Mouse (Mus musculus): Measurements from ENCODE around the gene Gm10097.

- TF ChIP-seq CTCF (IDR thresholded peaks at IDR 0.05; ENCODE audit: extremely low read depth, insufficient read depth, low read length): no peak
- TF ChIP-seq POLR2A (IDR thresholded peaks at IDR 0.05; ENCODE audit: extremely low read depth, insufficient read depth, low read length): no peak
These were observed 11.3 kb upstream of the Gm10097 start for GRCm38 (mm10) chr10:5057661-5058060.

All from cortical plate, adult 2 months (tissue).